Mouse (Mus musculus) gastrocnemius, adult 2 months (tissue): ENCODE data around the gene Brip1. TPM values are rescaled to one million over a fixed set of nuclear protein-coding genes. Genes with fewer than 3 reads are reported as not detected.

Experiments
- DNase-seq: peaks from one replicate; pipeline ENCODE4 v3.0.0; 2022
- H3K27ac ChIP-seq: fragments of 200-600 bp; 2 replicates; pipeline ENCODE4 v1.8.1; 2022; ENCODE audit warnings: mild to moderate bottlenecking
- H3K4me3 ChIP-seq: fragments of 200-600 bp; 2 replicates; pipeline ENCODE4 v1.8.1; 2022; ENCODE audit warnings: mild to moderate bottlenecking, moderate library complexity
- CTCF ChIP-seq: fragments of 200-600 bp; IDR thresholded peaks from 2 replicates; pipeline ENCODE4 v1.8.1; 2022; ENCODE audit warnings: antibody characterized with exemption, mild to moderate bottlenecking, moderate library complexity
- intact Hi-C: fragments of 180-260 bp; cut with DNase I; formaldehyde crosslinking; loops from one replicate; pipeline ENCODE4 v1.15.1; 2025
- total RNA-seq, 2 experiments: library from RNA; stranded (reverse); gene quantifications; 2 replicates each; pipeline ENCODE4 v1.2.3; 2021

Gene Brip1
- total RNA-seq, 2 experiments from 2014 or later: 0.03 TPM; not detected in 1

DNA sequence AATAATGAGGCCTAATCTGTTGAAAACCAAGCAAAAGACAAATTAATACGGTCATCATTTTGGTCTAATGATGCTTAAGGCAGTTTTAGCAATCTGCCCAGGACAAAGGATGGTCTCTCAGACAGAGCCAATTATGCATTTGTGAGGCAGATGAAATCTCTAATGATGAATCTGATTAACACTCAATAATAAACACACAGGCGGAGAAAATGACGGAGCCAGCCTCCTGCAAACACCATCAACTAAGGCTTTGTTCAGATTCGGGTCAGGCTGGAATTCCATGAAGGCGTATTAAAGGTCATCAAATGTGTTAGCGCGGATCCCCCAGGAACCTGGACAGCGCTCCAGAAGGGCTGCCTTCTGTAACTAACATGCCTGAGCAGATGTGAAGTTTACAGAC, 161.6 kb downstream of the Brip1 start:
- Histone ChIP-seq H3K4me3 (no peak overlapping the region), H3K27ac (no peak overlapping the region)
- intact Hi-C loops: no loop called here
- no peak for DNase-seq
- TF ChIP-seq CTCF: no peak

- intact Hi-C loops: no loop called here
- no peak overlapping the region for H3K4me3 ChIP-seq
- H3K27ac ChIP-seq: no peak overlapping the region
- DNase-seq: no peak
- TF ChIP-seq CTCF: no peak
Observed at GRCm38 (mm10) chr11:86038701-86039100, 162.3 kb downstream of the Brip1 start.

DNA sequence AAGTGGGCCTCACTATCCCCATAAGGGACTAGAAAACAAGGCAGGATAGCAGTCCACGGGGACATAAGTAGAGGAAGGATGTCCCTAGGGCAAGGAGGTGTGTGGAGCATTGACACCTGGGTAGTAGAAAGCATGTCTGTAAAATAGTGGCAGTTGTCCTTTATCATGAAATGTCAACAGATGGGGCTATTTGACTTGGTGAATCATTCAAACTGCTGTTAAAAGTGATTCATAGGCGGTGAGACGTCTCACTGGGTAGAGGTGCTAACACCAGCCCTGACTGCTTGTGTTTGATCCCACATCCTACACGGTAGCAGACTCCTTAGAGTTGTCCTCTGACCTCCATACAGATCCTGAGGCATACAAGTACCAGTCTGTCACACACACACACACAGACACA, 168.1 kb downstream of the Brip1 start:
- intact Hi-C loops: no loop called here
- no peak for DNase-seq
- Histone ChIP-seq H3K27ac (no peak overlapping the region), H3K4me3 (no peak overlapping the region)
- no peak for TF ChIP-seq CTCF

- no peak overlapping the region for H3K27ac ChIP-seq
- H3K4me3 ChIP-seq: no peak overlapping the region
- intact Hi-C loops: no loop called here
- no peak for DNase-seq
- TF ChIP-seq CTCF: no peak
Observed at GRCm38 (mm10) chr11:86028034-86028433, 173.0 kb downstream of the Brip1 start.

GRCm38 (mm10) chr11:86026556-86027194, 174.3 kb downstream of the Brip1 start:
- intact Hi-C loops: no loop called here
- DNase-seq: peak; percentile 39
- no peak overlapping the region for H3K27ac ChIP-seq
- TF ChIP-seq CTCF: no peak
- no peak overlapping the region for H3K4me3 ChIP-seq

DNA sequence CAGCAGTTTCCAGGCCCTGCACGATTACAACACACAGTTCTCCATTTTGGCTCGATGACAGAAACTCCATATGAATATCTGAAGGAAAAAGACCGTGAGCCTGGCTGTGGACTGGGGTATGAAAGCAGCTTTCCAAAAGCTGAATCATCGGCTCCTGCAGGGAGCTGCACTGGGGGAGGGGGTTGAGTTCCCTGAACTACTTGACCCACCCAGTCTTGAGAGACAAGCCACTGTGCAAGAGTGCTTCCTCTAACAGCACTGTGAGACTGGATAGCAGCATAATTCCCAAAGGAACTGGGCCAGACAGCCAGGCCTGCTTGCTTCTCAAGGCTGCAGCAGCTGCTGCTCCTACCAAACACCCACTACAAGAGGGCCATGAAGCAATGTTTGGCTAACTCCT, 178.6 kb downstream of the Brip1 start:
- Histone ChIP-seq H3K27ac (no peak overlapping the region), H3K4me3 (no peak overlapping the region)
- no peak for TF ChIP-seq CTCF
- intact Hi-C loops: no loop called here
- peak; percentile 36 for DNase-seq

GRCm38 (mm10) chr11:86020033-86020432, 181.0 kb downstream of the Brip1 start:
- TF ChIP-seq CTCF: no peak
- Histone ChIP-seq H3K4me3 (no peak overlapping the region), H3K27ac (no peak overlapping the region)
- DNase-seq: no peak
- intact Hi-C loops: no loop called here

DNA sequence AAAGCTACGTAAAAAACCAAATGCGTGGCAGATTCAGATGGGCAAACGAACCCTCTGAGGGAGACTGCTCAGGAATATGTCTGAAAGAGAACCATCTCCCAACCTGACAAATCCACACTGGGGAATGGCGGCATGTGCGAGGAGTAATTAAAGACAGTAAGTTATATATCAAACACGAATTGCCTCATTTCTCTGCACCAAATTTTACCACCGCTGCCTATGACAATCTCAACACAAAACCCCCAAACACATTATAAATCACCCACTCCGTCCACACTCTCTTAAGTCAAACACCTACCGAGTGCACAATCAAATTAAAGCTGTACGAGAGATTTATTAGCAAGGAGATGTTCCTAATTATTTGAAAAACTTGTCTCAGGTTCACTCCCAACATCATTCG, 184.8 kb downstream of the Brip1 start:
- DNase-seq: no peak
- intact Hi-C loops: no loop called here
- no peak for TF ChIP-seq CTCF
- H3K27ac ChIP-seq: no peak overlapping the region
- no peak overlapping the region for H3K4me3 ChIP-seq

DNA sequence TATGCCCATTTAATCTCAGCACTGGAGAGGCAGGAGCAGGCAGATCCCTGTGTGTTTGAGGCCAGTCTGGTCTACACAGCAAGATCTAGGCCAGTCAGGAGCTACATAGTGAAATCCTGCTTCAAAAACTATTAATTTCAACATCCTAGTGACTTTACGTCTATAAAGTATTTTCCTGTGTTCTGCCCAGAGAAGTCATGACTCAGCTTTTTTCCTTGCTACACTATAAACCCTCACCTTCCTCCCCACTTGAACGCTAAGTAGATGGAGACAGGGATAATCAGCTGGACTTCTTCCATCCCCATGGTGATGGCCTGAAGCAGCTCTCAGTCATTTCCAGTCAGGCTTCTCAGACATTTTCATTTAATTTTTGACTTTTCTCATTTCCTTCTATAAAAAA, 187.9 kb downstream of the Brip1 start:
- DNase-seq: no peak
- no peak overlapping the region for H3K4me3 ChIP-seq
- H3K27ac ChIP-seq: no peak overlapping the region
- no peak for TF ChIP-seq CTCF
- intact Hi-C loops: no loop called here

DNA sequence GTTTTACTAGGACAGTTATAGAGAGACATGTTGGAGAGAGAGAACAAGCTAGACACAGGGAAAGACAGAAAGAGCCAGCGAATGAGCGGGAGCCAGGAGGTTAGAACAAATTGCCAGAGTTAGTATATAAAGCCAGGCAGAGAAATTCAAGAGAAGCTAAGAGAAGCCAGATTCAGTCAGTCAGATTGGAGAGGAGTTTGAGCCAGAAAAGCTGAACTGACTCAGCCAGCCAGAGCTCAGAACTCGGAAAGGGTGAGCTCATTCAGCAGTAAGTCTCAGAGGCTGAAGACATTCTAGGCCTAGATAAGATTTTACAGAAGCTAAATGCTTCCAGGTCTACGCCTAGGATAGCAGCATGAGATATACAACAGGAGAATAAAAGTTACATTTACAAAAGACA, 190.5 kb downstream of the Brip1 start:
- intact Hi-C loops: no loop called here
- no peak for TF ChIP-seq CTCF
- no peak for DNase-seq
- H3K4me3 ChIP-seq: no peak overlapping the region
- H3K27ac ChIP-seq: no peak overlapping the region

DNA sequence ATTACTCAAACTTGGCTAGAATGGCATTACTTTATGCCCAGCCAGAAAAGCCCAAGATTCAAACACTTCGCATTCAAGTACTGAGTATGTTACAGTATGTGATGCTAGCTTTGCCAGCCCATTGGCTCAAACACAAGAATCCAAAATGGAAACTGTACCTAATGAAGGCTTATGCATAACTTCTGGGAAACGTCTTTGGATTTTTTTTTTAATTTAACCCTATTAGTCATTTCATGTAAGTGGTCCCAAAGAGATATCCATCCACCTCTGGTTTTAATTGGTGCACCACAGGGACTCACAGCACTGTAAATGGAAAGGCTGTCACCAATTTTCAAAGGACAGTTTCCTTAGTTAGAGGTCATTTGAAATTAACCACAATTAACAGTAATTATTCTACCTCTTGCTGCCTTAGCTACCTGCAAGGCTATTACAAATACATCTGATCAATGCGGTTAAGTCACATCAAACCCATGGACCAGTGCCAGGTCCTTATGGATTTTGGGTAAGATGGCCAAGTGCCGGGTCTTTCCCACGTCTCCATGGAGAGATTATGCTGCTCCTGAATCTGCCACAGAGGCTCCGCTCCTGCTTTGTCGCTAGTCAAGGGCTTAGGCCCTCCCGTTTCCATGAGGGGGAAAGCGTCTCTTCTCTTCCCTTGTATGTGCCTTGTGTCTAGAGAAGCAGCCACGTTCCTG, 192.6 kb downstream of the Brip1 start:
- TF ChIP-seq CTCF: no peak
- DNase-seq: no peak
- no peak overlapping the region for H3K4me3 ChIP-seq
- H3K27ac ChIP-seq: no peak overlapping the region
- intact Hi-C loops: no loop called here

Other genes starting within 250 kb of the Brip1 start
- 1 to 10 TPM; 2.3 to 5.5 TPM for gene Ints2, start 56.4 kb upstream of the Brip1 start, total RNA-seq
- 10 to 100 TPM; 42.3 to 43.0 TPM for gene Med13, start 156.4 kb upstream of the Brip1 start, total RNA-seq